Mouse (Mus musculus): ENCODE measurements around the gene Grhpr. TPM values are rescaled to one million over a fixed set of nuclear protein-coding genes. Genes with fewer than 3 reads are reported as not detected.

Gene Grhpr
- 14.4 TPM for total RNA-seq (2023)

GRCm38 (mm10) chr4:44981280-44981973 lies at the start of gene Grhpr:
Gene Grhpr (plus strand): TSS chr4:44981395.

GRCm38 (mm10) chr4:45012105-45012975 lies 31.1 kb downstream of the Grhpr start, which contains the start of gene Zbtb5:
Gene Zbtb5 (minus strand): TSS chr4:45012412.

GRCm38 (mm10) chr4:45018452-45018980 lies 37.3 kb downstream of the Grhpr start, which contains the start of gene Polr1e:
Gene Polr1e (plus strand): TSS chr4:45018583.

Other genes with a start within 250 kb of the Grhpr start
- 110 TPM for gene Zcchc7, start 225.5 kb upstream of the Grhpr start, total RNA-seq (2023)
- 9.6 TPM for gene Zbtb5, start 31.0 kb downstream of the Grhpr start, total RNA-seq (2023)
- gene Polr1e, start 37.2 kb downstream of the Grhpr start, total RNA-seq (2023), result 27.3 TPM
- 4.3 TPM for gene Fbxo10, start 103.2 kb downstream of the Grhpr start, total RNA-seq (2023)
- gene Tomm5, start 126.7 kb downstream of the Grhpr start, total RNA-seq (2023), result 50.6 TPM
- 1.1 TPM for gene Frmpd1, start 203.5 kb downstream of the Grhpr start, total RNA-seq (2023)

Measured in CD4-positive naive resting alpha-beta T cell, adult 57 days (primary cell).